Mouse (Mus musculus) spleen, embryonic (tissue): ENCODE data around the gene Lgr5.

ENCODE experiments used
- CTCF ChIA-PET: fragments of 350-600 bp; sonication (Branson Sonifier 250); formaldehyde crosslinking; loops from one replicate; lab custom pipeline; 2022; lab: Charles Lee

The Lgr5 gene

DNA sequence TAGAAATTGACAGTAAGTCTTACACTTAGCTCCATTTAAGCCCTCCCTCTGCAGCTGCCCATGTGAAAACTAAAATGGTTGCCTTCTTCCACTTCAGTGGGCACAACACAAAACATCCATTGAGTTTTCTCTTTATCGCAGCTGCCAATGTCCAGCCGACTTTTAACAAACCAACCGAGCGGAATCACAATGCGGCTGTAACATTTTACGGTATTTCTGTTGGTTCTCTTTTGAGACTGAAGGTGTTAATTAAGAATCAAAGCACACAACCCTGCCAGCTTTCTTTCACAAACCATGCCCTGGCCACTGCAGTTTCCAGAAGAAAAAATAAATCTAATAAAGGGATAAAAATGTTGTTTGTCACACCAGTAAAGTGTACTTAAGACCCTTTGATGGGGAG lies 16.3 kb downstream of the Lgr5 start:
- CTCF ChIA-PET = no interaction called here

DNA sequence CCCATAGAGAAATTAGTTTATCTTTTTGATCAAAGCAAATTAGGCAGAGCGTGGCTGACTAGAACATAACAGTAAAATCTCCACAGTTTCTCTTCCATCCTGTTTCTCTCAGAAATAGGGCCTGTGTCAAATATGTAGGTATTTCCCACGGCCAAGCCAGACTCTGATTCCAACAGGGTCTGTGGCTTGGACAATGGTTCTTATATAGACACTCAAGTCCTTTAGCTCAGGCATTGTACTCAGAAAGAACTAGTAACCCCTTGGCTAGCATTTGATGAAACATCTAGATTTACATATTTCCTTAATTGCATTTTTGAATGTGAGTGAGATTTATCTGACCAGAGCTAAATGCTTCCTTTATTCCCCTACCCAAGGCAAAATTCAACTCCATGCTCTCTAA lies 17.0 kb downstream of the Lgr5 start:
- CTCF ChIA-PET = no interaction called here

GRCm38 (mm10) chr10:115569712-115570491 lies 17.7 kb downstream of the Lgr5 start, which contains the start of gene A930009A15Rik:
Gene A930009A15Rik, plus strand, starts transcription at chr10:115569986.
- CTCF ChIA-PET = no interaction called here

DNA sequence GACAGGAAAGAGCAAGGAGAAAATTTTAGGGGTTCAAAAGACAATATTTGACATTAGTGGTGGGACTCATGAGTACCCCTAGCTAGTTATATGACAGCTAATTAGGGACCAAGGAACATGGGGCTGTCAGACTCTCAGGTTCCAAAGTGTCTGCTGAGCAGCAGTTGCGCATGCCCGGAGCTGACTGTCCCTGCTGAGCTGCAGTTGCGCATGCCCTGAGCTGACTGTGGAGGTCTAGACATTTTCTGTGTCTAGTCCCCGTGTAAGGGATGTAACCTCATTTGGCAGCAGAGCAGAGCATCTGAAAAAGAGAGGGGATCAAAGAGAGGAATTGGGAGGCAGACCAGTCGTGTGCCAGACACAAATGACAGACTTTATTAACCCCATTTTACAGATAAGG lies 23.6 kb downstream of the Lgr5 start:
- CTCF ChIA-PET = no interaction called here

DNA sequence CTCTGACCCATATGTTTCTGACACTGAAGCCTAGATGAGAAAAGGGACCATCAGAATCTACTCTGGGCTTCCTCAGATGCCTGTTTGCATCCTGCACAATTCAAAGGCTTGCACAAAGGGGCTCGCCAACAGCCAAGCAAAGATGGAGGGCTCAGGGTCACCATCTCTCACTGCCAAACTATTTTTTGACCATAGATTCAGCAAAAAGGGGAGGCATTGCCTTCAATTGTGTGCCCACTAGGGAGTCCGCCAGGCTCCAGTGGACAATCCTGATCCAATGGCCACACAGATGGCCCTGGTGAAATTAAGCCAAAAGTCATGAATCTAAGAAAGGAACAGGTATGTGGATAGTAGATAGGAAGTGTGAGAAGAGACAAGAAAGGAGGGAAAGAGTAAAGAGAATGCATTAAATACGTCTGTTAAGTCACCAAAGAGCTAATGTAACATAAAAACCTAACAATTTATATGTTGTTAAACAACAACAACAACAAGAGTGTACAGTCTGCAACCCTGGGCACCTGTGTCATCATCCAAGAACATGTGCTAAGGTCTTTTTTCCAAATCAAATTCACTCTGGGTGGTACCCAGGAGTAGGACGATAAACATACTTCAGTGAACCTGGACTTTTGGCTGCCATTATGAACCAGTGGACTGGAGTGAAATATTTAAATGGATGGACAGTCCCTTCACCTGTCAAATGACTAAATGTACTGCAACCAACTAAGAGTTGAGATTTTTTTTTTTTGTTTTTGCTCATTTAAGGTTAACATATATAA lies 24.5 kb downstream of the Lgr5 start:
- CTCF ChIA-PET = no interaction called here

GRCm38 (mm10) chr10:115561136-115561880 lies 26.3 kb downstream of the Lgr5 start:
- CTCF ChIA-PET = no interaction called here

- CTCF ChIA-PET = no interaction called here
Measured at GRCm38 (mm10) chr10:115556738-115557242, 30.8 kb downstream of the Lgr5 start.

- CTCF ChIA-PET = no interaction called here
Measured at GRCm38 (mm10) chr10:115555191-115555765, 32.3 kb downstream of the Lgr5 start.

GRCm38 (mm10) chr10:115553352-115554113 lies 34.0 kb downstream of the Lgr5 start:
- CTCF ChIA-PET = no interaction called here

DNA sequence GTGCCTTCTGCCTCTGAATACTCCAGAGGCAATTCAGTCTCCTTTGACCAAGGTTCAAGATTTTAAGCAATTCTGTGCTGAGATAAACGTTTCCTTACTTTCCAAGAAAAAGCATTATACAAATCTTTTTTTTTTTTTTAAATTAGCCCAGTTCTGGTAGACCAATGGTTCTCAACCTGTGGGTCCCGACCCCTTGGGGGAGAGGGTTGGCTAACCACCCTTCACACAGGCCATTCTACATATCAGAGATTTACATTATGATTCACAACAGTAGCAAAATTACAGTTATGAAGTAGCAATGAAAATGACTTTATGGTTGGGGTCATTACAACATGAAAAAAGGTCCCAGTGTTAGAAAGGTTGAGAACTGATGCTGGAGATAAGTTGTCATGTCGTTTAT lies 36.5 kb downstream of the Lgr5 start:
- CTCF ChIA-PET = no interaction called here

DNA sequence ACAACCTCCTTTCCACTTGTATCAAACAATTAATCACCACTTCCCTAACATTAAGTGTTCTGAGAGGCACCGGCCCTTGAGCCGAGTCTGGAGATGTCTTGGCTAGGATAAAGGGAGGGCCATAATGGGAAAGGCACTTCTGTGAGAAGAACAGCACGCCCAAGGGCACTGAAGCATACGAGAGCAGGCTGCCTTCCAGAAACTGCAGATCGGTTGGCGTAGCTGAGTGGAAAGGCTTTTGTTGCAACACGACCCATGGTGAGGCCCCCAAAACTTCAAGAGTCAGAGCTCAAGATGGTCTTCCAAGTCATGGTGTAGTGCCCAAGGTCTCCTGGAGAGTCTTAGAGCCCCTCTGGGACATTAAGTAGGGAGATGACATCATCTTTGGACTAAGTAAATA lies 37.3 kb downstream of the Lgr5 start:
- CTCF ChIA-PET = no interaction called here

DNA sequence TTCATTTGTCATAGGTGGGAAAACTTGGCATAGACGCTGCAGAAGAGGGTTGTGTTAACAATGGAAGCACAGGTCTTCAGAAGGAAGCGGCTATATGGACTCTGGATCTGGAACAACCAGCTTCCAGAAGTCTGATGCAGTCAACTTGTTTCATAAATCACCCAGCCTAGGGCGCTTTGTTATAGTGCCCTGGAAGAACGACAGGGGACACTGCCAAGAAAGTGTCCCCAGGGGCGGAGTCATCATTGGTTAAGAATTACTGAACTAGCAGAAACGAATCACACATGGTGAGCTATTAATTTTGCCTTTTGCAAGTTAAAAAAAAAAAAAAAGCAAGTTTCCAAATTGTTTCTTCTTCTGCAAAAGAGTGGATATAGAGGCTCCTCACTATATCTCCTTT lies 44.7 kb downstream of the Lgr5 start:
- CTCF ChIA-PET = no interaction called here

- CTCF ChIA-PET = no interaction called here
Measured at GRCm38 (mm10) chr10:115530746-115531145, 56.8 kb downstream of the Lgr5 start.

GRCm38 (mm10) chr10:115529768-115530167 lies 57.8 kb downstream of the Lgr5 start:
- CTCF ChIA-PET = no interaction called here

DNA sequence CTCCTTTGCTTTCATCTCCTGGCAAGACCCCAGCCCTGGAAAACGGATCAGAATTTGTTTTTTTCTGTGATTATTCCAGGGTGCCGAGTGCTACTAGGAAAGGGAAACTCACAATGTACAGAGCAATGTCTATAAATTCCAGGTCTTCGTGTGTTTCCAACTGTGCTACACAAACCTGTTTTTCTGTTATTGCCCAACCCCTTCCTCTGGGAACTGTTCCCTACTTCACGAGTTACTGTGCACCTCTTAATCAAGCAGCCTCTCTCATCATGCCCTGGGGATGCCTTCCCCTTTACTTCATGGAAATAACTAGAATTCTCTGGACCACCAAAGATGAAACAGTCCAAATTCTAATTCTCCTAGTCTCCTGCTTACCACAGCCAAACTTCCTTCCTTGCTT lies 58.7 kb downstream of the Lgr5 start:
- CTCF ChIA-PET = no interaction called here

- CTCF ChIA-PET = no interaction called here
Measured at GRCm38 (mm10) chr10:115521081-115521451, 66.5 kb downstream of the Lgr5 start.

DNA sequence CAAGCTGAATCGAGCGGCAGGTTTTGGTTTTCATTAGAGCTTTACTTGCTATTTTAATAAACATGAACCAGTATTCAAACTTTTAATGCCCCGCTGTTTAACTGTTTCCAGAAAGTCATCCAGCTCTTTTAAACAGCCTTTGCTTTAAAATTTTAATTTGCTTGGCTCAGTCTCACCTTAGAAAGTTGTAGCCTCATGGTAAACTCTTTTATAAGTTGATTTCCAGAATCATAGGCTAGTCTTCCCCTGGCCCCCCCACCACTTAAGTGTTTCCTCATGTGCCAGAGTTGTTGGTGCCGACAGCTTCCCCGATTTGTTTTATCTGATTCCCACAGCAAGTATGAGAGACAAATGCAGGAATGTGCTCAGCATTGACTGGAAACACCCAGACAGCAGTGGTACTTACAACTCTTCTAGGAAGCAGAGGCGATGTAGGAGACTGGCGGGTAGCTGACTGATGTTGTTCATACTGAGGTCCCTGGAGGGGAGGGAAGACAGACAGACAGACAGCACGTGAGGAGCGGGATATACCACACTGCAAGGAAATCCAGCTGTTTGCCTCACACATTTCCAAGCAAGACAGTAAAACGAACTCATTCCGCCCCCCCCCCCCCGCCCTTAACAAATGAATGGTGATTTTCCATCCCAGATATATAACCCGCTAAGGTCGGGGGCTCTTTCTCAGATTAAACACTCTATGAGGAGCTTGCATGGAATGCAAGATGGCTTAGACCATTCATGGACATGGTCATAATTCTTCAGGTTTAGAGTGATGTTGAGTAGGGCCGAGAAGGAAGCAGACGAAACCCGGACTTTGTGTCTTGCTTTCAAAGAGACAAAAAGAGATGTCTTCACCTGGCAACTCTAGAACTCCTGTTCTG lies 67.1 kb downstream of the Lgr5 start:
- CTCF ChIA-PET = no interaction called here

DNA sequence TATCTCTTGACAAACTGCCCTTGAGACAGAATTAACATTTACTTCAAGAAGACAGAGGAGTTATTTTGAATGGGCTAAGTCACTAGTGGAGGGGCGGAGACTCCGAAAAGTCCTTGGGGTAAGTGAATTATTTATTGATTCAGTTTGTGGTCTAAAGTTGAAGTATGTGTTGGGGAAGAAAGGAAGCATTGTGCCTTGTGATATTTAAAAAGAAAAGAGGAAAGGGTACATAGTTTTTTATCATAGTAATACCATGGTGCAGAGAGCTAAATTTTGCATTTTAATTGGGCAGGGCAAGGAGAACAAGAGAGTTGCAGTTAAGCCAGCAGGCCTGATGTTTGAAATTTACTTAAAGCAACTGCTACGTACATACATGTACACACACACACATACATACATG lies 68.7 kb downstream of the Lgr5 start:
- CTCF ChIA-PET = no interaction called here

- CTCF ChIA-PET = no interaction called here
Measured at GRCm38 (mm10) chr10:115515503-115515902, 72.1 kb downstream of the Lgr5 start.

DNA sequence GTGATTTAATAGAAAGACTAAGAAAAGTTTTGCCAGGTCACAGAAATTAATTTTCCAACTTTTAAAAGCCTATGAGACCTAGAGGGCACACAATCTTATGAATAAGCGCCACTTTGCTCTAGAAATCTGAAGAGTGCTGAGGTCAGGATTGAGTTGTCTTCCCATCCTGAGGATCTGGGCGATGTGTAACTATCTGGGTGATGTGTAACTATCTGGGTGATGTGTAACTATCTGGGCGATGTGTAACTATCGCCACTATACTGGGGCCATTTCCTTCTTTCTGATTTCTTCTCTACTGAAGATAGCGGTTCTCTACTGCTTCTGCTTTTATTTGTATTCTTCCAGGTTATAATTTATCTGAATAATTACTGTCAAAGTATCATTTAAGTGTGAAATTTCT lies 76.6 kb downstream of the Lgr5 start:
- CTCF ChIA-PET = no interaction called here
